Mouse (Mus musculus) spleen, adult 2 months (tissue): ENCODE measurements around the gene Slc25a18.

ENCODE experiments used
- CTCF ChIP-seq: fragments of 200-500 bp; IDR thresholded peaks from 2 replicates; pipeline ENCODE4 v1.5.1; 2011; ENCODE audit warnings: mild to moderate bottlenecking, inconsistent platforms; ENCODE audit not compliant: insufficient read depth, insufficient read length, insufficient replicate concordance; ENCODE audit errors: extremely low read depth
- POLR2A ChIP-seq: fragments of 200-500 bp; IDR thresholded peaks from 2 replicates; pipeline ENCODE4 v1.6.1; 2011; ENCODE audit warnings: low read depth, low read length, inconsistent platforms

GRCm38 (mm10) chr6:120788068-120788607, 14.8 kb downstream of the Slc25a18 start:
- no peak for TF ChIP-seq POLR2A
- no peak for TF ChIP-seq CTCF
